ENCODE assay signal across 31 mouse cellular contexts in the genomic region with DNA sequence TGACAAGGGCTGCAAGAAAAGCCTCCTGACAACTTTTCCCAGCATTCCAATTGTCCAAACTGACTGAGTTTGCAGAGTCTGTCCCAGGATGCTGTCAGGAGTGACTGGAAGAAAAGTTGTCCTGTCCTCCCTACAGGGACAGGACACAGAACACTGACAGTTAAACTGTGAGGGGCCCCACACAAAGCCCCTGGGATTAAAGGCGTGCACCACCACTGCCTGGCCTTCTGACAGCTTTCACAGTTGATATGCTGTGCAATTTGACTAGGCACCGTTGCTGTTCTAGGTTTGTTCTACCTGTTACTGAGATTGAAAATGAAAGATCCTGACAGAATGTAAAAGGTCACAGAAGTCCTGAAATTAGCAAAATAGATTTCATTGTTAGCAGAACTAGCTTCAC.
"Had no signal": no experiment of that assay in that cellular context is flagged by ENCODE, and none has a peak within 500 bp of the region (broad histone marks: within the 10 kb centered on the region; RNA-seq: fewer than 3 reads in every experiment).

No protein-coding gene starts in this region.

- H3K9me3 ChIP-seq: heart, embryonic 10.5 days; heart, embryonic 12.5 days; heart, embryonic 13.5 days; heart, embryonic 15.5 days; hindbrain, embryonic 10.5 days; hindbrain, embryonic 12.5 days; hindbrain, embryonic 13.5 days; hindbrain, embryonic 15.5 days; intestine, embryonic 15.5 days; kidney, embryonic 15.5 days had no signal

- H3K36me3 ChIP-seq: heart, embryonic 10.5 days; heart, embryonic 12.5 days; heart, embryonic 13.5 days; heart, embryonic 15.5 days; hindbrain, embryonic 10.5 days; hindbrain, embryonic 12.5 days; hindbrain, embryonic 13.5 days; hindbrain, embryonic 15.5 days; intestine, embryonic 15.5 days; kidney, embryonic 15.5 days had no signal

- DNase-seq: heart, postnatal 10 days; heart, postnatal 14 days; heart, postnatal 4 days; kidney, adult 11 months; kidney, adult 18-20 months; kidney, adult 2 months; kidney, adult 8-10 months; kidney, adult 9 months; kidney, postnatal 10 days; kidney, postnatal 14 days; kidney, postnatal 25 days; kidney, postnatal 36 days; kidney, postnatal 4 days; layer of hippocampus, adult 9-11 months; layer of hippocampus, postnatal 36 days had no signal

- H3K27me3 ChIP-seq: heart, embryonic 12.5 days; heart, embryonic 15.5 days; hindbrain, embryonic 12.5 days; hindbrain, embryonic 13.5 days; hindbrain, embryonic 15.5 days; intestine, embryonic 15.5 days; kidney, embryonic 15.5 days had no signal

- H3K9ac ChIP-seq: heart, embryonic 12.5 days; heart, embryonic 13.5 days; heart, embryonic 15.5 days; hindbrain, embryonic 12.5 days; hindbrain, embryonic 13.5 days; hindbrain, embryonic 14.5 days; hindbrain, embryonic 15.5 days; intestine, embryonic 15.5 days; kidney, embryonic 15.5 days had no signal

- H3K27ac ChIP-seq: heart, embryonic 10.5 days; heart, embryonic 13.5 days; heart, embryonic 15.5 days; hindbrain, embryonic 10.5 days; hindbrain, embryonic 12.5 days; hindbrain, embryonic 13.5 days; hindbrain, embryonic 14.5 days; hindbrain, embryonic 15.5 days; hindbrain, postnatal 0 days; intestine, embryonic 15.5 days; kidney, embryonic 15.5 days; kidney, postnatal 0 days; layer of hippocampus, adult 2 months; left cerebral cortex, adult 2 months had no signal

- H3K4me2 ChIP-seq: heart, embryonic 11.5 days; heart, embryonic 12.5 days; heart, embryonic 13.5 days; heart, embryonic 15.5 days; hindbrain, embryonic 12.5 days; hindbrain, embryonic 13.5 days; hindbrain, embryonic 14.5 days; hindbrain, embryonic 15.5 days; intestine, embryonic 15.5 days; kidney, embryonic 15.5 days had no signal

- H3K4me3 ChIP-seq: heart, embryonic 10.5 days; heart, embryonic 12.5 days; heart, embryonic 13.5 days; heart, embryonic 15.5 days; hindbrain, embryonic 10.5 days; hindbrain, embryonic 12.5 days; hindbrain, embryonic 13.5 days; hindbrain, embryonic 15.5 days; intestine, embryonic 15.5 days; kidney, embryonic 15.5 days; layer of hippocampus, adult 2 months; left cerebral cortex, adult 2 months had no signal
